Mouse (Mus musculus) ES-E14 (cell line): ENCODE data around the gene Scarf1.

Experiments
- HCFC1 ChIP-seq: IDR thresholded peaks from 2 replicates; pipeline ENCODE4 v1.6.1; 2012; ENCODE audit warnings: low read length, inconsistent platforms, borderline replicate concordance; ENCODE audit not compliant: insufficient read depth
- ZC3H11A ChIP-seq: IDR thresholded peaks from 2 replicates; pipeline ENCODE4 v1.6.1; 2012; ENCODE audit warnings: low read depth, mild to moderate bottlenecking, inconsistent platforms, low read length, borderline replicate concordance
- ZNF384 ChIP-seq: IDR thresholded peaks from 2 replicates; pipeline ENCODE4 v1.6.1; 2012; ENCODE audit warnings: low read depth, low read length, inconsistent platforms

- no peak for TF ChIP-seq ZNF384
- peak; percentile 27; the same call in 1 of the 2 replicates for TF ChIP-seq ZC3H11A
- no peak for TF ChIP-seq HCFC1
These were observed 59.7 kb downstream of the Scarf1 start for GRCm38 (mm10) chr11:75572854-75573650.
